10 mouse cellular contexts compared by ENCODE assay signal in the genomic region with DNA sequence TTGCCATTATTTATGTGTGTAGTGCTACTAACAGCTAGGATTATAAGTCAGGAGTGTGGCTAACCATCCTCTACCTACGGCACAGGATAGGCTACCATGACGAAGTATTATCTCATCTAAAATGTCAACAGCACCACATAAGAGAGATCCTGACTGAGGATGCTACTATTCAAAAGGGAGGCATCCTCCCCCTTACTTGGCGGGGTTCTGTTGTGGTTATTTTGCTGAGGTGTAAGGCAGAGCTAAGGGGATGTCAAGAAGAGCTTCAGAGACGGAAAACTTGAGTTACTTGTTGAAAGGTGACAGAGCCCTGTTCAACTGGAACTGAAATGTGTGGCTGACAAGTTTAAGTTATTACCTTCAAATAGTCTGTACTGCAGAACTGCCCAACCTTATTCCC. TPM values are rescaled to one million over a fixed set of nuclear protein-coding genes. Genes with fewer than 3 reads are reported as not detected.
DNase-seq lines count a peak whose midpoint lies in the region; ATAC-seq and TF ChIP-seq lines count a peak whose summit lies in the region.
"Had no signal": no experiment of that assay in that cellular context is flagged by ENCODE, and none has a peak within 500 bp of the region (broad histone marks: within the 10 kb centered on the region; RNA-seq: fewer than 3 reads in every experiment).

No protein-coding gene starts in this region.

- H3K27ac ChIP-seq in heart, embryonic 10.5 days: no peak overlapping the region
- no peak overlapping the region for H3K27ac ChIP-seq in lung, embryonic 15.5 days
- no peak overlapping the region for H3K27ac ChIP-seq in midbrain, embryonic 11.5 days (ENCODE audit: low read depth, low read length)
- no peak overlapping the region for H3K27ac ChIP-seq in cerebellum, adult 2 months (ENCODE audit: insufficient read depth, low read length)

- peaks cover 23% of the 10 kb centered on the region for H3K4me1 ChIP-seq in heart, embryonic 10.5 days
- H3K4me1 ChIP-seq in lung, embryonic 15.5 days: peaks cover 16% of the 10 kb centered on the region; the same call in 1 of the 2 replicates
- H3K4me1 ChIP-seq in midbrain, embryonic 11.5 days (ENCODE audit: control insufficient read depth, insufficient read depth, low read length): peaks cover 11% of the 10 kb centered on the region
- H3K4me1 ChIP-seq in cerebellum, adult 2 months (ENCODE audit: control insufficient read depth, insufficient read depth, low read length): no peaks in the 10 kb centered on the region; the same call in 1 of the 2 replicates

- no peak for TF ChIP-seq CTCF in cerebellum, adult 2 months (IDR thresholded peaks at IDR 0.05; ENCODE audit: borderline replicate concordance, insufficient read depth, low read depth, low read length)

- no peak for TF ChIP-seq POLR2A in cerebellum, adult 2 months (IDR thresholded peaks at IDR 0.05; ENCODE audit: borderline replicate concordance, insufficient read depth, low read length)

- no peaks in the 10 kb centered on the region for H3K36me3 ChIP-seq in heart, embryonic 10.5 days
- no peaks in the 10 kb centered on the region for H3K36me3 ChIP-seq in lung, embryonic 15.5 days
- no peaks in the 10 kb centered on the region for H3K36me3 ChIP-seq in midbrain, embryonic 11.5 days (ENCODE audit: control insufficient read depth, insufficient read depth, low read length)

- H3K4me2 ChIP-seq in lung, embryonic 15.5 days: peak overlapping the region; percentile 61; the same call in 1 of the 2 replicates
- peak overlapping the region; percentile 75 for H3K4me2 ChIP-seq in midbrain, embryonic 11.5 days

- no peak overlapping the region for H3K9ac ChIP-seq in lung, embryonic 15.5 days
- peak overlapping the region; percentile 81; the same call in 1 of the 2 replicates for H3K9ac ChIP-seq in midbrain, embryonic 11.5 days (ENCODE audit: low read length)

- no peaks in the 10 kb centered on the region for H3K27me3 ChIP-seq in heart, embryonic 10.5 days (ENCODE audit: insufficient read depth, poor library complexity, severe bottlenecking)
- no peaks in the 10 kb centered on the region for H3K27me3 ChIP-seq in lung, embryonic 15.5 days
- no peaks in the 10 kb centered on the region for H3K27me3 ChIP-seq in midbrain, embryonic 11.5 days (ENCODE audit: control insufficient read depth, insufficient read depth, low read length)
- H3K27me3 ChIP-seq in cerebellum, adult 2 months (ENCODE audit: control insufficient read depth, insufficient read depth, low read length): no peaks in the 10 kb centered on the region
- H3K27me3 ChIP-seq: megakaryocyte, embryonic 14.5 days had no signal

- WGBS in heart, embryonic 10.5 days: 45% methylated on average over 4 of the region's 4 CpGs
- 68% methylated on average over 4 of the region's 4 CpGs for WGBS in lung, embryonic 15.5 days
- 70% methylated on average over 4 of the region's 4 CpGs for WGBS in midbrain, embryonic 11.5 days
- 84% methylated on average over 4 of the region's 4 CpGs for WGBS in cerebellum, adult 2 months

- DNase-seq in heart, embryonic 10.5 days (ENCODE audit: low spot score): no peak
- no peak for DNase-seq in heart, postnatal 14 days
- no peak for DNase-seq in lung, postnatal 25 days (ENCODE audit: low spot score)
- no peak for DNase-seq in midbrain, embryonic 11.5 days (ENCODE audit: low spot score, missing footprints)
- DNase-seq in thymus, postnatal 36 days: peak; percentile 6 to 10
- DNase-seq in cerebellum, adult 2 months: no peak
- DNase-seq: adrenal gland, postnatal 14 days had no signal

- intact Hi-C loops in heart, postnatal 14 days (cut with DNase I): loop anchor here (5.0 kb wide), 2 partner anchors 52 to 67 kb away; no protein-coding TSS in a partner anchor

- 0 out of 2 replicates have a peak overlapping the region, but pooled peaks have one; percentile 86 for H3K4me3 ChIP-seq in heart, embryonic 10.5 days
- no peak overlapping the region for H3K4me3 ChIP-seq in lung, embryonic 15.5 days
- no peak overlapping the region for H3K4me3 ChIP-seq in midbrain, embryonic 11.5 days (ENCODE audit: low read depth, low read length)
- no peak overlapping the region for H3K4me3 ChIP-seq in cerebellum, adult 2 months (replicated peaks; ENCODE audit: insufficient read depth, low read depth, low read length)

- ATAC-seq in lung, embryonic 15.5 days (ENCODE audit: borderline replicate concordance, extremely low read depth, low FRiP score, low TSS enrichment): no peak
- ATAC-seq in midbrain, embryonic 11.5 days (ENCODE audit: low FRiP score): no peak
- no peak for ATAC-seq in frontal cortex, adult (ENCODE audit: low TSS enrichment)

- H3K9me3 ChIP-seq in heart, embryonic 10.5 days: no peaks in the 10 kb centered on the region
- H3K9me3 ChIP-seq in lung, embryonic 15.5 days: no peaks in the 10 kb centered on the region
- H3K9me3 ChIP-seq in midbrain, embryonic 11.5 days (ENCODE audit: control insufficient read depth, low read length): no peaks in the 10 kb centered on the region
- H3K9me3 ChIP-seq: megakaryocyte, embryonic 14.5 days had no signal

RNA-seq across cellular contexts. Expression of a gene that starts 2.0 kb away (rescaled TPM):
- polyA plus RNA-seq in heart, embryonic 10.5 days (2016; fragmentation: Nextera tagmentation; extraction: Ambion mirVana): 37.5 and 64.0 TPM in 2 replicates
- 100 to 1,000 TPM; 201 to 214 TPM for total RNA-seq in heart, postnatal 14 days (2021)
- polyA plus RNA-seq in lung, embryonic 15.5 days (2015; fragmentation: Nextera tagmentation; extraction: Ambion mirVana): 11.0 and 12.2 TPM in 2 replicates
- polyA plus RNA-seq in midbrain, embryonic 11.5 days (2014; fragmentation: Nextera tagmentation; extraction: Ambion mirVana): 14.6 and 15.7 TPM in 2 replicates
- polyA plus RNA-seq in cerebellum, adult 2 months (2012; rRNA removed): 17.6 and 18.8 TPM in 2 replicates

Comparison
In these comparisons a context has a peak if more than half of its experiments do, and no peak if none do; other contexts are left out.
1. DNase-seq: peak in thymus, postnatal 36 days (2 of 2); none in heart, embryonic 10.5 days (single experiment), heart, postnatal 14 days (0 of 2), lung, postnatal 25 days (single experiment), midbrain, embryonic 11.5 days (single experiment) and cerebellum, adult 2 months (0 of 2).